Mouse (Mus musculus) central nervous system, embryonic 11.5 days (tissue): ENCODE measurements around the gene Fbln1. TPM values are rescaled to one million over a fixed set of nuclear protein-coding genes. Genes with fewer than 3 reads are reported as not detected.

Experiments used
- polyA plus RNA-seq: library from polyadenylated mRNA; depleted of rRNA; stranded (reverse); fragments of >200 nt; gene quantifications from 2 replicates; pipeline ENCODE4 v1.2.3, GENCODE M21; 2012; rRNA removed

The Fbln1 gene
- polyA plus RNA-seq = 95.3 and 128 TPM in 2 replicates

GRCm38 (mm10) chr15:85205792-85206702, at the start of gene Fbln1:
Gene Fbln1 (plus strand): TSS chr15:85205949.

DNA sequence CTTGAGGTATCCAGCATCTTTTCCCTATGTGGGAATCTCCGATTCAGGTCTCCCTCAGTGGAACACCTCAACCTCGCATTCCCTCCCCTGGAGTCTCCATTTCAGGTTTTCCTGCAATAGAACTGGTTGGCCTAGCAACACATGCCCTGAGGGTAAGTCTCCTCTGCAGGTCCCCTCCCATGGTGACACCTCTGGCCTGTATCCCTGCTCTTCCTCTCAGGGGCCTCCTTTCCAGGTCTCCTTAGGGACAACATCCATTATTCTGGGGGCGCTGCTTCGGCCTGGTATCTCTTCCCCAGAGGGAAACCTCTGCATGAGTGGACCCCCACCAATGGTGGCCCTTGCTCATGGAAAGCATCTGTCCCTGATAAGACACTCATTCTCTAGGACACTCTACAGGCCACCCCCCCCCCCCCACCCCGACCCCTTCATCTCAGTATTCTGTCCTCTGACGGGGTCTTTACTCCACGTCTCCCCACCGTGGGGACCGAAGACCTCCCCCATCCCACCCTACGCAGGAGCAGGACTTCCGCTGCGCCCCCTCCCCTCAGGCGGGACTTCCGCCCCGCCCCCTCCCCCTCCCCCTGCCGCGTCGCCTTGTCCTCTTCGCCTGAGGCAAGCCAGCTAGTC, 130.0 kb downstream of the Fbln1 start, which contains the start of gene Atxn10:
Gene Atxn10, plus strand, starts transcription at position 575 of the 630 bp plus-strand sequence.

Other genes starting within 250 kb of the Fbln1 start
- gene 5031439G07Rik, start 217.4 kb upstream of the Fbln1 start, polyA plus RNA-seq = 22.6 and 22.7 TPM in 2 replicates
- 0.05 and 0.11 TPM in 2 replicates for gene Upk3a, start 188.8 kb upstream of the Fbln1 start, polyA plus RNA-seq
- 16.0 and 18.2 TPM in 2 replicates for gene Fam118a, start 177.0 kb upstream of the Fbln1 start, polyA plus RNA-seq
- 0.17 and 0.20 TPM in 2 replicates for gene Smc1b, start 74.0 kb upstream of the Fbln1 start, polyA plus RNA-seq
- gene Ribc2, start 73.9 kb upstream of the Fbln1 start, polyA plus RNA-seq = 0.56 and 0.65 TPM in 2 replicates
- gene Atxn10, start 130.3 kb downstream of the Fbln1 start, polyA plus RNA-seq = 223 and 226 TPM in 2 replicates